Comparison of ENCODE assay signal across 8 mouse cellular contexts in the genomic region with DNA sequence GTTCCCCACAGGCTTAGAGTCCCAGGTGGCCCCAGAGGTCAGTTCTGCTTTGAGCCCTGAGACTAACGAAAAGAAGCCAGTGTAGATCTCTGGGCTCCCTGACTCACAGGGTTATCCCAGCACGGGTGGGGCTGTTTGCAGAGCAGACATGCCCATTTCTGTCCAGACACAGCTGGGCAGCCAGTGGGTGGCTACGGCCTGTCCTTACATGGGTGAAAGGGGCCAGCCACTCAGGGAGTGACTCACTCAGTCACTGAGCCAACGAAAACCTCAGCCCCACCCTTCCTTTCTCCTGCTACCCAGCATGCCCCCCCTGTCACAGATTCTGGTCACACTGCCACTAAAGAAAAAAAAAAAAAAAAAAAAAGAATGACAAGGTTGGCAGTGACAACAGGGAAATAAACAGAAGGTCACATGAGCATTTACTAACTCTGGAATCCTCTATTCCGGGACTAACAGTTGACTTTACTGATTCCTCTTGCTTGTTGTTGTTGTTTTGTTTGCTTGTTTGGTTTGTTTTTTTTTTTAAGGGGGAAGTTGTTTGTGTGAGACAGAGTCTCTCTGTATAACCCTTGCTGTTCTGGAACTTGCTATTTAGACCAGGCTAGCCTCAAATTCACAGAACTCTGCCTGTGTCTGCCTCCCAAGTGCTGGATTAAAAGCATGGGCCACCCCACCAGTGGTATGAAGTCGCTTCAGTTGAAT. TPM values are rescaled to one million over a fixed set of nuclear protein-coding genes. Genes with fewer than 3 reads are reported as not detected.
A peak's percentile ranks its signal among the peaks of the same experiment; 100 is the strongest.
DNase-seq lines count a peak whose midpoint lies in the region; ATAC-seq and TF ChIP-seq lines count a peak whose summit lies in the region.

No protein-coding gene starts in this region.

- 0 out of 2 replicates have a peak overlapping the region, but pooled peaks have one; percentile 42 for H3K9ac ChIP-seq in intestine, embryonic 16.5 days (ENCODE audit: low read depth, low read length)
- H3K9ac ChIP-seq in liver, postnatal 0 days (replicated peaks), result 0 out of 2 replicates have a peak overlapping the region, but pooled peaks have one; percentile 35
- no peak overlapping the region for H3K9ac ChIP-seq in forebrain, embryonic 13.5 days

- no peaks in the 10 kb centered on the region for H3K27me3 ChIP-seq in intestine, embryonic 16.5 days (replicated peaks; ENCODE audit: control insufficient read depth, insufficient read depth, low read length)
- H3K27me3 ChIP-seq in liver, postnatal 0 days (ENCODE audit: insufficient read depth, low read length), result no peaks in the 10 kb centered on the region
- H3K27me3 ChIP-seq in forebrain, embryonic 13.5 days, result no peaks in the 10 kb centered on the region

- peak; percentile 80 for DNase-seq in layer of hippocampus, adult 11-12 months (ENCODE audit: low spot score)
- no peak for DNase-seq in layer of hippocampus, postnatal 36 days
- DNase-seq in T-cell, adult 2 months (ENCODE audit: low spot score), result peak; percentile 83
- peak; percentile 74 to 84 for DNase-seq in gastrocnemius, adult 8-10 months (ENCODE audit: low spot score in 2 of 2)
- DNase-seq in liver, postnatal 0 days, result peak; percentile 76
- DNase-seq in spleen, adult 18-20 months, result peak; percentile 65 to 79

- H3K4me3 ChIP-seq in intestine, embryonic 16.5 days (ENCODE audit: low read length), result no peak overlapping the region
- no peak overlapping the region for H3K4me3 ChIP-seq in liver, postnatal 0 days (ENCODE audit: low read depth, low read length)
- no peak overlapping the region for H3K4me3 ChIP-seq in forebrain, embryonic 13.5 days

- no peaks in the 10 kb centered on the region for H3K36me3 ChIP-seq in intestine, embryonic 16.5 days (ENCODE audit: control insufficient read depth, insufficient read depth, low read length)
- no peaks in the 10 kb centered on the region for H3K36me3 ChIP-seq in liver, postnatal 0 days (replicated peaks; ENCODE audit: insufficient read depth, low read length)
- H3K36me3 ChIP-seq in forebrain, embryonic 13.5 days (ENCODE audit: poor library complexity, severe bottlenecking), result no peaks in the 10 kb centered on the region

- WGBS in intestine, embryonic 16.5 days, result 48% methylated on average over 6 of the region's 6 CpGs
- 15% methylated on average over 6 of the region's 6 CpGs for WGBS in liver, postnatal 0 days (ENCODE audit: insufficient replicate concordance)
- WGBS in forebrain, embryonic 13.5 days, result 53% methylated on average over 6 of the region's 6 CpGs

- TF ChIP-seq EP300 in liver, postnatal 0 days (IDR thresholded peaks at IDR 0.05; ENCODE audit: low read depth), result no peak; the same call in 1 of the 2 replicates

- TF ChIP-seq CTCF in liver, postnatal 0 days (IDR thresholded peaks at IDR 0.05; ENCODE audit: low read depth), result no peak

- H3K4me1 ChIP-seq in intestine, embryonic 16.5 days (ENCODE audit: control insufficient read depth, insufficient read depth, low read length), result peaks cover 33% of the 10 kb centered on the region
- peaks cover 62% of the 10 kb centered on the region for H3K4me1 ChIP-seq in liver, postnatal 0 days (ENCODE audit: insufficient read depth)
- H3K4me1 ChIP-seq in forebrain, embryonic 13.5 days, result peaks cover 56% of the 10 kb centered on the region

- no peaks in the 10 kb centered on the region for H3K9me3 ChIP-seq in intestine, embryonic 16.5 days (ENCODE audit: control insufficient read depth, low read length)
- H3K9me3 ChIP-seq in liver, postnatal 0 days (ENCODE audit: low read length), result no peaks in the 10 kb centered on the region
- H3K9me3 ChIP-seq in forebrain, embryonic 13.5 days (replicated peaks), result no peaks in the 10 kb centered on the region

- peak; percentile 42 for ATAC-seq in intestine, embryonic 16.5 days
- peak; percentile 54 for ATAC-seq in liver, postnatal 0 days
- ATAC-seq in forebrain, embryonic 13.5 days, result no peak

- no peak overlapping the region for H3K4me2 ChIP-seq in intestine, embryonic 16.5 days (ENCODE audit: low read depth, low read length)
- 0 out of 2 replicates have a peak overlapping the region, but pooled peaks have one; percentile 0 for H3K4me2 ChIP-seq in liver, postnatal 0 days (ENCODE audit: low read depth, low read length)
- H3K4me2 ChIP-seq in forebrain, embryonic 13.5 days, result no peak overlapping the region

- no peak overlapping the region; the same call in 1 of the 2 replicates for H3K27ac ChIP-seq in intestine, embryonic 16.5 days (ENCODE audit: low read length)
- H3K27ac ChIP-seq in liver, postnatal 0 days (ENCODE audit: low read depth), result peak overlapping the region; percentile 77
- no peak overlapping the region for H3K27ac ChIP-seq in forebrain, embryonic 13.5 days

RNA-seq across cellular contexts. Expression of a gene that starts 50.7 kb away (rescaled TPM):
- total RNA-seq in layer of hippocampus, postnatal 36 days (2021), result 10 to 100 TPM; 68.3 to 69.5 TPM
- total RNA-seq in gastrocnemius, adult 8-10 months (2022), result 10 to 100 TPM; 21.3 to 27.0 (median 22.9) TPM
- polyA plus RNA-seq in intestine, embryonic 16.5 days (2015; fragmentation: Nextera tagmentation; extraction: Ambion mirVana), result 8.2 and 10.9 TPM in 2 replicates
- polyA plus RNA-seq in liver, postnatal 0 days (2015; fragmentation: Nextera tagmentation; extraction: Ambion mirVana), result 5.0 and 5.3 TPM in 2 replicates
- 54.2 and 54.8 TPM in 2 replicates for polyA plus RNA-seq in forebrain, embryonic 13.5 days (2015; fragmentation: Nextera tagmentation; extraction: Ambion mirVana)

Comparison
In these comparisons a context has a peak if more than half of its experiments do, and no peak if none do; other contexts are left out.
1. DNase-seq: peak in layer of hippocampus, adult 11-12 months (single experiment), T-cell, adult 2 months (single experiment), gastrocnemius, adult 8-10 months (2 of 2), liver, postnatal 0 days (single experiment) and spleen, adult 18-20 months (2 of 2); none in layer of hippocampus, postnatal 36 days (0 of 2).